ENCODE assay signal across 18 mouse cellular contexts in the genomic region with DNA sequence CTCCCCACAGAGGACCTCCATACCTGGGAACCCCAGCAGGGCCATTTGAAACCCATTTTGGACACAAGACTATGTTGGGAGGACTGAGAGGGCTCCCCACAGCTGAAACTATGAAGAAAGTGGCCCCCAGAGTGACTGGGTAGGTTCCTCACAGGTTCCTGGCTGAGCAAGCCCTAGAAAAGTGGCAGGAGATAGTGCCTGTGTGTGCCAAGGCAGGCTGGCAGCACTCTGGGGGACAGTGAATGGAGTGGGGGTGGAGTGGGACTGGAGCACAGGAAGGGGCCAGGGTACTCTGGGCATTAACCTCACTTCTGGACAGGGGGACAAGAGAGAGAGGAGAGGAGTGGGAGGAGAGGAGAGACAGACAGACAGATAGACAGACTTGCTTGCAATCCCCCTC.
"Had no signal": no experiment of that assay in that cellular context is flagged by ENCODE, and none has a peak within 500 bp of the region (broad histone marks: within the 10 kb centered on the region; RNA-seq: fewer than 3 reads in every experiment).

No protein-coding gene starts in this region.

- H3K4me3 ChIP-seq: midbrain, embryonic 10.5 days; midbrain, embryonic 12.5 days; myocyte; neural tube, embryonic 13.5 days; neural tube, embryonic 15.5 days had no signal

- H3K27ac ChIP-seq: midbrain, embryonic 12.5 days; neural tube, embryonic 13.5 days had no signal

- DNase-seq: lung, embryonic 14.5 days; lung, postnatal 10 days; lung, postnatal 4 days; midbrain, embryonic 14.5 days; retina, postnatal 1 day; right cerebral cortex, adult 18-20 months; right cerebral cortex, postnatal 25 days; right cerebral cortex, postnatal 4 days; spleen, adult 18-20 months; thymus, adult 18-20 months; thymus, postnatal 14 days; thymus, postnatal 36 days had no signal

- H3K27me3 ChIP-seq: neural tube, embryonic 13.5 days; neural tube, embryonic 15.5 days had no signal

- H3K9ac ChIP-seq: lung, embryonic 14.5 days; midbrain, embryonic 12.5 days; neural tube, embryonic 13.5 days; neural tube, embryonic 15.5 days had no signal

- ATAC-seq: midbrain, embryonic 16.5 days had no signal

- H3K9me3 ChIP-seq: midbrain, embryonic 10.5 days; midbrain, embryonic 12.5 days; neural tube, embryonic 13.5 days; neural tube, embryonic 15.5 days had no signal

- H3K4me2 ChIP-seq: lung, embryonic 14.5 days; midbrain, embryonic 12.5 days; neural tube, embryonic 13.5 days; neural tube, embryonic 15.5 days had no signal

- H3K4me1 ChIP-seq: midbrain, embryonic 10.5 days had no signal
